Mouse (Mus musculus) kidney, adult 2 months (tissue): ENCODE data around the gene Vmn2r7. TPM values are rescaled to one million over a fixed set of nuclear protein-coding genes. Genes with fewer than 3 reads are reported as not detected.
A peak's percentile ranks its signal among the peaks of the same experiment; 100 is the strongest.
"Not testable (repeated sequence)": the region's sequence is repeated elsewhere in the genome, so short reads cannot be mapped to it uniquely, and the experiment has no call there.

ENCODE experiments used
- DNase-seq: peaks from one replicate; pipeline ENCODE4 v3.0.0; 2021
- H3K27ac ChIP-seq: fragments of 200-500 bp; 2 replicates; pipeline ENCODE4 v1.5.1; 2012; ENCODE audit warnings: low read depth, low read length, control low read depth, inconsistent platforms; ENCODE audit not compliant: insufficient read depth
- H3K27me3 ChIP-seq: fragments of 200-500 bp; replicated peaks from 2 replicates; pipeline ENCODE4 v1.6.1; 2012; ENCODE audit warnings: mild to moderate bottlenecking, moderate library complexity, low read length, inconsistent platforms; ENCODE audit not compliant: control insufficient read depth, insufficient read depth
- H3K36me3 ChIP-seq: fragments of 200-500 bp; 2 replicates; pipeline ENCODE4 v1.6.1; 2012; ENCODE audit warnings: mild to moderate bottlenecking, moderate library complexity, low read length, inconsistent platforms; ENCODE audit not compliant: control insufficient read depth, insufficient read depth
- H3K4me1 ChIP-seq: fragments of 200-500 bp; 2 replicates; pipeline ENCODE4 v1.6.1; 2011; ENCODE audit warnings: low read length; ENCODE audit not compliant: control insufficient read depth, insufficient read depth
- H3K4me3 ChIP-seq: fragments of 200-500 bp; 2 replicates; pipeline ENCODE4 v1.5.1; 2011; ENCODE audit warnings: mild to moderate bottlenecking, low read depth, low read length, control low read depth; ENCODE audit not compliant: insufficient read depth
- CTCF ChIP-seq: fragments of 200-500 bp; conservative IDR thresholded peaks from 2 replicates; pipeline ENCODE4 v1.5.1; 2011; ENCODE audit warnings: low read depth, mild to moderate bottlenecking, control low read depth, low read length, moderate library complexity, mixed read lengths; ENCODE audit not compliant: insufficient read depth, insufficient read length
- POLR2A ChIP-seq: fragments of 200-500 bp; IDR thresholded peaks from one replicate; pipeline ENCODE4 v1.6.1; 2011; ENCODE audit warnings: low read depth, low read length, control low read depth
- WGBS: fragments of 180-500 bp; shearing (Covaris S2); methylation state at CpG from one replicate; pipeline ENCODE4 v1.1.7; 2018; 5-methylcytosine and 5-hydroxymethylcytosine counted together
- polyA plus RNA-seq: library from polyadenylated mRNA; depleted of rRNA; stranded (reverse); fragments of >200 nt; gene quantifications from 2 replicates; pipeline ENCODE4 v1.2.3, GENCODE M21; 2012

Vmn2r7 gene
- polyA plus RNA-seq, 1 experiment = not detected

DNA sequence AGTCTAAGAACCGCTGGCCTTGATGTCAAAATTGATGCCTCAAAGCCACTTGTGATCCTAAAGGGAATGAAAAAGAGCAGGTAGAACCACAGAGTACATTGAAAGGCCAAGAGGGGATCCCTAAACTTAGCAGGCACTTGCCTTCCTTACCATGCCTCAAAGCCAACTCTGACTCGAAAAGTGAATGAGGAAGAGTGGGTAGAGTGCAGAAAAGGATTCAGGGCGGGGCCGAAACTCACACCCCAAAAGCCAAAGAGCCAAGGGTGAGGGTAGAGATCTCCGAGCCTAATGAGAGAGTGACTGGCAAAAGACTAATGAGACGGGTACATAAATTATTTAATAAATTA lies 53.3 kb downstream of the Vmn2r7 start:
- WGBS = 43% methylated on average over 6 of the region's 6 CpGs
- no peaks in the 10 kb centered on the region for H3K4me1 ChIP-seq
- H3K4me3 ChIP-seq = no peak overlapping the region

DNA sequence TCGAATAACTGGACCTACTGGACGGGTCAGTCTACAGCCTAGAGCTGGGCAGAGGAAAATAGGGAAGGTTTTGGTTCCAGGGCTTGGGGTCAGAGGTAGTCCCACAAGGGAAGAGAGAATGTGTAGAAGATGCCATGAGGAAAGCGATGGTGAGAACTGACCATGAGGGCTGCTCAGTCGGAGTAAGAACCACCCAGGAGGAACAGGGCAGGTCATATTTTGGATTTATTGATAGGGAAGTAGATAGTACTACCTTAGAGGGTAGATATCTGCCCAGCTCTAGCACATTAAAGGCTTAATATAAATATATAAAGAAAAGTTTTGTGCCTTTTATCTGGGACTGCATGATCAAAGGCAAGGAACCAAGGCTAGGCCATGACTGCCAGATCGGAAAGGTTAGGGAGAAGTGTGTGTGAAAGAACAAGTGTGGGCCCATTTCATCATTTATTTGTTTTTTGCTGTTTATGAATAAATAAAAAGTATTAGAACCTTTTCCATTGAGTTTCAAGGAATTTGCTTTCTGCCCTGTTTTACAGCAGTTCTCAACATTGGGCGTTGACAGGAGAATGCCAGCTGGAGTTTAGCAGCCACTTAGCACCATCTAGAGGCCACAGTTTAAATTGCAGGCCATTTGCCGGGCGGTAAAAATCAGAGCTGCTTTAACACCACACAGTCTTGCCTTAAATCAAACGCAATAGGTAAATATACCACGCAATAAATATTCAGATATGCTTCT lies 53.9 kb downstream of the Vmn2r7 start:
- H3K27me3 ChIP-seq = no peaks in the 10 kb centered on the region
- H3K36me3 ChIP-seq = no peaks in the 10 kb centered on the region
- 49% methylated on average over 10 of the region's 10 CpGs for WGBS
- peak; percentile 61 for DNase-seq
- no peaks in the 10 kb centered on the region for H3K4me1 ChIP-seq
- no peak overlapping the region for H3K4me3 ChIP-seq
- peak; percentile 83 for TF ChIP-seq CTCF
- TF ChIP-seq POLR2A = no peak
- H3K27ac ChIP-seq = no peak overlapping the region

More for the DNA sequence above, 53.3 kb downstream of the Vmn2r7 start:
- TF ChIP-seq POLR2A = no peak
- no peaks in the 10 kb centered on the region for H3K27me3 ChIP-seq
- no peak overlapping the region for H3K27ac ChIP-seq
- H3K36me3 ChIP-seq = no peaks in the 10 kb centered on the region
- DNase-seq = no peak

DNA sequence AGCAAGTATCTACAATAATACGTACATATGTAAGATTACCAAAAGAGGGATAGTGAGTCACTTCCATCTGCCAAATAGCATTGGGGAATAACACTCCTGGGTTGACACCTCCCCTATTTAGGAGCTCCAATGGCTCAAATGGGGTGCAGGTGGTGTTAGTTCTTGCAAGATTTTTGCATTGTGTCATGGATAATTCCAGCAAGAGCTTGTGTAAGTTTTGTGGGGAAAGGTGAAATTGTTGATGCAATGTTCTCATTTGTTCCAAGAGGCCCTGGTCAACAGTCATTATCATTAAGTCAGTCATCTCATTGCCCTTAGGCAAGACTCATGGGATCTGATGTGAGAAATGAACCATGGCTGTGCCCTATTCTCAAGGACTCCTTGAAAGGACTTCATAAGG lies 61.7 kb downstream of the Vmn2r7 start:
- no peaks in the 10 kb centered on the region for H3K36me3 ChIP-seq
- TF ChIP-seq POLR2A (no peak), CTCF (no peak)
- WGBS = 92% methylated on average over 1 of the region's 1 CpGs
- H3K27ac ChIP-seq = no peak overlapping the region
- DNase-seq = no peak
- no peak overlapping the region for H3K4me3 ChIP-seq
- no peaks in the 10 kb centered on the region for H3K4me1 ChIP-seq
- no peaks in the 10 kb centered on the region for H3K27me3 ChIP-seq

DNA sequence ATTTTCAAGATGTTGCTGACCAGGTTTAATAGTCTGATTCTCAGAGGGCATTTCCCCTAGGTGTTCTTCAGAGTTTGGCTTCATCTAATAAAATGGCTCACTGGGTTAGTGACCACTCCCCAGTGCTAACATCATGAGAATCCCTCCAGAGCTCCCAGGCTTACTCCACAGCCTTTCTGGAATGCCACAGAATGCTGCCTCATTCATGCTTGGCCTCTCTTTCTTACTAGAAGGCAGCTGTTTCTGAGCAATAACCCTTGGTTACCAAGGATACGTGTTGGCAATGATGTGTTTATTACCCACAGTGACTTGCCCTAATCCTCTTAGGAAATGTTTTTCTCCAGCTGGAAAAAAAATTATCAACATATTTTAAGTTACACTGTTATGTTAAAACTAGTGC lies 72.4 kb downstream of the Vmn2r7 start:
- H3K27me3 ChIP-seq = no peaks in the 10 kb centered on the region
- H3K4me1 ChIP-seq = no peaks in the 10 kb centered on the region
- no peak overlapping the region for H3K27ac ChIP-seq
- no peak for TF ChIP-seq CTCF
- no peak for TF ChIP-seq POLR2A
- no peak overlapping the region for H3K4me3 ChIP-seq
- 59% methylated on average over 1 of the region's 1 CpGs for WGBS
- H3K36me3 ChIP-seq = no peaks in the 10 kb centered on the region
- DNase-seq = no peak

DNA sequence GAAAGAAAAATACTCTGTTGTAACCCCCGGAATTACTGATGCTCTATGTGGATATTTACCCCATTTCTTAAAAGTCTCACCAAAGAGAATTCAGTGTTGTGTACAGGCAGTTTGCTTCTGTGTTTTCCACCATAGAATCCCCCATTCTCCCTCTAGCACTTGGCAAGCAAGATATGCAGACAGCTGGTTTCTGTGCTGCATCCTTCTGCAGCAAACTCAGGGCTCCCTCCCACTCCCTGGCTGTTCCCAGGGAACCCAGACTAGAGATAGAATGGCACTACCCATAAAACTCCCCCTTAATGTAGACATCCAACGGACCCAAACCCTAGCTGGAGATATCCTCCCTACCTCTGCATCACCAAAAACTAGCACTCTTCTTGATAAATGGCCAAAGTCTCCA lies 88.4 kb downstream of the Vmn2r7 start:
- Histone ChIP-seq H3K4me1 (no peaks in the 10 kb centered on the region), H3K36me3 (no peaks in the 10 kb centered on the region), H3K27me3 (no peaks in the 10 kb centered on the region), H3K27ac (no peak overlapping the region), H3K4me3 (no peak overlapping the region)
- WGBS = 61% methylated on average over 2 of the region's 2 CpGs
- no peak for DNase-seq
- TF ChIP-seq POLR2A (no peak), CTCF (no peak)

DNA sequence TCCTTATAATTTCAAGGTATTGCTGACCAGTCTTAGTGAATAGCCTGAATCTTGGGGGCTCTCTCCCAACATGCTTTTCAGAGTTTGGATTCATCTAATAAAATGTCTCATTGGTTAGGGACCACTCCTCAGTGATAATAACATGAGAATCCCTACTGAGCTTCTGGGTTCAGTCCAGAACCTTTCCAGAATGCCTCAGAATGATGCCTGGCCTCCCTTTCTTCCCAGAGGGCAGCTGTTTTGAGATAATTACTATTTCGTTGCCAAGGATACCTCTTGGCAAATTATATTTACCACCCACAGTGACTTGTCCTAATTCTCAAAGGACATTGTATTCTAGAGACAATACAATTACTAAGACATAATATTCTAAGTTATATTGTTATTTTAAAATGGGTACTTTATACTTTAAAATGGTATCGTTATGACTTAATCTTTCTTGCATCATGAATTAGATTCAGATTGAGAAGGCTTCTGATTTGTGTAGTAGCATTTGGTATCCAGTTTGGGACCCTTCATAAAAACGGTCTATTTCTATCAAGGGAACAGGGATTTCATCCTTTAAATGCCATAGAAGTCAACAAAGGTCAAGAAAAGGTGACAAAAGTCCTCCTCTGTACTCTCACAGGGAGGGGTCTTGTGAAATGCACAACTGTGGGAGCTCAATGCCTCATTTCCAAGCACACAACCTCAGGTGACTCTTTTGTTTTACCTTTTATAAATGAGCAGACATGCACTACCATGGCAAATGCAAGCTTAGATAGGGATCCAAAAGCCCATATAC lies 117.2 kb downstream of the Vmn2r7 start:
- 74% methylated on average over 3 of the region's 3 CpGs for WGBS
- not testable (repeated sequence) for H3K4me3 ChIP-seq, H3K36me3 ChIP-seq, DNase-seq, H3K27ac ChIP-seq, H3K27me3 ChIP-seq, H3K4me1 ChIP-seq

DNA sequence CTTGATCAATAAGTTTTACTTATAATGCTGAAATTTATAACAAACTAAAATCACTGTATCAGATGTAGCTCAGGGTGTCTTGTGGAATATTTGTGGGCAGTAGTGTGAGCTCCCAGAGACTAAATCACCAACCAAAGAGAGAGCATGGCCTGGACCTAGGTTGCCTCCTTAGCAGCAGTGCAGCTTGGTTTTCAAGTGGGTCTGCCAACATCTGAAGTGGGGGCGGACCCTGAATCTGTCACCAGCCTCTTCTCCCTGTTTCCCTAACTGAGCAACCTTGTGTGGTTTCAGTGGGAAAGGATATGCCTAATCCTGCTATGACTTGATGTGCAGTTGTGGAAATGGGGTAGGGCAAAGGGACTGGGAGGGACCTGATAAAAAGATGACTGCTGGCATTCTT lies 118.8 kb downstream of the Vmn2r7 start:
- H3K27ac ChIP-seq, H3K4me3 ChIP-seq, H3K27me3 ChIP-seq, H3K36me3 ChIP-seq, H3K4me1 ChIP-seq, DNase-seq: not testable (repeated sequence)
- 89% methylated on average over 1 of the region's 1 CpGs for WGBS

DNA sequence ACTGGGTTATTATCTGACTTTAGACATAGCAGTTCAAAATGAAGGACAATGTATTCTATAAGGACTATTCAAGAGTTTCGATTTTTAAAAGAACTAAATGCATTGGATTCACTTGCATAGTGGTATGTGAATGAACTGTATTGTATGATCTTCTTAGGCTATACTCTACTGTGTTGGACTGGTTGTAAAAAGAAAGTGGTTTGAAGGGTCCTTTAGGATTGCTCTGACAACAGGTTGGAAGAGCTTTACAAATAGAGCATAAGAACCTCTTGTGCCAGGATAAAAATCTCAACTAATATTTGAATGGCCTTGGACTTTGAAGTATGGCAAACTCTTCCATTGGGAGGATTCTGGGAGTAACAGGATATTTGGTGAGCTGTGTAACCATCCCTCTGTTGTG lies 168.5 kb downstream of the Vmn2r7 start:
- not testable (repeated sequence) for DNase-seq, H3K4me1 ChIP-seq, H3K27ac ChIP-seq, H3K27me3 ChIP-seq, H3K4me3 ChIP-seq, H3K36me3 ChIP-seq
- WGBS = 78% methylated on average over 1 of the region's 1 CpGs
